Mouse (Mus musculus): ENCODE measurements around the gene Camta1. TPM values are rescaled to one million over a fixed set of nuclear protein-coding genes. Genes with fewer than 3 reads are reported as not detected.

The Camta1 gene
- polyA plus RNA-seq, 1 experiment from 2014 or later, result 137 TPM

- no peak overlapping the region for H3K9ac ChIP-seq (ENCODE audit: low read depth, low read length)
- no peak for ATAC-seq (replicated peaks; ENCODE audit: insufficient number of reproducible peaks, low FRiP score, low TSS enrichment)
- no peaks in the 10 kb centered on the region; the same call in 1 of the 2 replicates for H3K4me1 ChIP-seq (ENCODE audit: control insufficient read depth, insufficient read depth, low read length)
- no peak overlapping the region for H3K4me3 ChIP-seq (ENCODE audit: low read depth, low read length)
- WGBS (ENCODE audit: insufficient replicate concordance), result 72% methylated on average over 10 of the region's 10 CpGs
- no peaks in the 10 kb centered on the region for H3K36me3 ChIP-seq (ENCODE audit: control insufficient read depth, insufficient read depth, low read length)
- H3K27ac ChIP-seq (ENCODE audit: low read depth, low read length), result no peak overlapping the region
- no peak overlapping the region for H3K4me2 ChIP-seq
- no peaks in the 10 kb centered on the region for H3K27me3 ChIP-seq (ENCODE audit: control insufficient read depth, insufficient read depth, low read length)
- no peaks in the 10 kb centered on the region for H3K9me3 ChIP-seq (replicated peaks; ENCODE audit: control insufficient read depth, low read length)
Observed at GRCm38 (mm10) chr4:151732668-151733067, 129.0 kb downstream of the Camta1 start.

DNA sequence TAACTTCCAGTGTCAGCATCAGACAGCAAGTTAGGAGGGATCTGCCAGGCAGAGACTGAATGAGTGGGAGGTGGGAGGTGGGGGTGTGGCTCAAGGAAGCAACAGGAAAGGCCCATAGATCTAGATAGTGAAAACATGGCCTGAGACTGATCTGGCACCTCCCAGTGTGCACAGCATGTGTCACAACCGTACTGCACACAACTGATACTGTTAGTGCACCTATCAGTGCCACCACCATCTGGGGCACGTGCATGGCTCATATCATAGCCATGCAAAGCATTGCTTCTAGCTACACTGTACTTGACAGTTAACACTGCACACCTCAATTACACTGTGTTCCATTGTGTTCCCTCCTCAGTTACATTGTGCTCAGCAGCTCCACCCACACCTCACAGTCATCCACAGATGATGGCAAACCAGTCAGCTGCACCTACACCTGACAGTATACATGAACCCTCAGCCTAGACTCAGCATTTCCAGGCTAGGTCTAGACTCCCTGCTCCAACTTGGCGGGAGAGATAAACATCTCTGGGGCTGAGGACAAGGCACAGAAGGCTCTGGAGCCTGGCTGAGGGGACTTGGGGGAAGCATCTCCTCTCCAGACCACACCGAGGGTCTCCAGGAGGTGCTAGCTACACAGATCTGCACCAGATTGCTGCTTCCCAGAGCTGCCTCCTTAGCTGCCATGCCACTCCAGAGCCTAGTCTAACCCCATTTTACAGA, 131.5 kb downstream of the Camta1 start:
- H3K27ac ChIP-seq (ENCODE audit: low read depth, low read length), result no peak overlapping the region
- no peaks in the 10 kb centered on the region; the same call in 1 of the 2 replicates for H3K4me1 ChIP-seq (ENCODE audit: control insufficient read depth, insufficient read depth, low read length)
- H3K36me3 ChIP-seq (ENCODE audit: control insufficient read depth, insufficient read depth, low read length), result no peaks in the 10 kb centered on the region
- no peaks in the 10 kb centered on the region for H3K9me3 ChIP-seq (replicated peaks; ENCODE audit: control insufficient read depth, low read length)
- H3K9ac ChIP-seq (ENCODE audit: low read depth, low read length), result no peak overlapping the region
- no peaks in the 10 kb centered on the region for H3K27me3 ChIP-seq (ENCODE audit: control insufficient read depth, insufficient read depth, low read length)
- no peak overlapping the region for H3K4me3 ChIP-seq (ENCODE audit: low read depth, low read length)
- H3K4me2 ChIP-seq, result no peak overlapping the region
- 0 out of 2 replicates have a peak, but pooled peaks have one; percentile 32 for ATAC-seq (replicated peaks; ENCODE audit: insufficient number of reproducible peaks, low FRiP score, low TSS enrichment)
- 57% methylated on average over 4 of the region's 4 CpGs for WGBS (ENCODE audit: insufficient replicate concordance)

- H3K9ac ChIP-seq (ENCODE audit: low read depth, low read length), result no peak overlapping the region
- no peaks in the 10 kb centered on the region for H3K9me3 ChIP-seq (replicated peaks; ENCODE audit: control insufficient read depth, low read length)
- ATAC-seq (replicated peaks; ENCODE audit: insufficient number of reproducible peaks, low FRiP score, low TSS enrichment), result no peak
- no peaks in the 10 kb centered on the region; the same call in 1 of the 2 replicates for H3K4me1 ChIP-seq (ENCODE audit: control insufficient read depth, insufficient read depth, low read length)
- no peak overlapping the region for H3K4me2 ChIP-seq
- no peaks in the 10 kb centered on the region for H3K27me3 ChIP-seq (ENCODE audit: control insufficient read depth, insufficient read depth, low read length)
- H3K27ac ChIP-seq (ENCODE audit: low read depth, low read length), result no peak overlapping the region
- H3K36me3 ChIP-seq (ENCODE audit: control insufficient read depth, insufficient read depth, low read length), result no peaks in the 10 kb centered on the region
- H3K4me3 ChIP-seq (ENCODE audit: low read depth, low read length), result no peak overlapping the region
- 66% methylated on average over 4 of the region's 4 CpGs for WGBS (ENCODE audit: insufficient replicate concordance)
Observed at GRCm38 (mm10) chr4:151729116-151729515, 132.6 kb downstream of the Camta1 start.

DNA sequence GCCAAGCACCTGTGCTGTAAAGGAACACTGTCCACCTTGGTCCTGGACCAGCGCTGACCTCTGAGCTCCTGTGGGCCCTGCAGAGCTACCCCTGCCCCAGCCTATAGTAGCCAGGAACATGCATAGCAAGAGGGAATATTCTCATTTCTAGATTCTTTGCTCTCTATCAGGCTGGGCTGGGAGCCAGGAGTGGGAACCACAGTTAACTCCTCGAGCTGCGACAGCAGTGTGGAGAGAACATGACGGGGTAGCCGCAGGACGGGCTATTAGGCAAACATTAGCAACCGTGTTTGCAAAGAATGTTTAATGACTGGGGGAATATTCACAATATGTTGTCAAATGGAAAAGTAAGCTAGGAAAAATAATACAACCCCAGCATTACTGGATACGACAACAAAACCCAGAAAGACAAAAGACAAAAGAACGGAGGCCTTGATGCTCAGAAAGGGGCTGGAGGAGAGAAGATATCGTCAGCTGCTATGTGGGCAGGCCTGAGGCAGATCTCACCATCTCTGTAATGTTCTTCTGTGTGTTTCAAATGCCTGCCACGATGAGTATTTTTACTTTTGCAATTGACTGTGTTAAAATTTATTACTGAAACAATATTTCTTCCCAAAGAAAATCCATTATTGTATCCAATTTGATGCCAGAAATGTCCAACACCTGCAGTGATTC, 133.1 kb downstream of the Camta1 start:
- no peak overlapping the region for H3K27ac ChIP-seq (ENCODE audit: low read depth, low read length)
- H3K9me3 ChIP-seq (replicated peaks; ENCODE audit: control insufficient read depth, low read length), result no peaks in the 10 kb centered on the region
- H3K27me3 ChIP-seq (ENCODE audit: control insufficient read depth, insufficient read depth, low read length), result no peaks in the 10 kb centered on the region
- no peak overlapping the region for H3K4me2 ChIP-seq
- ATAC-seq (replicated peaks; ENCODE audit: insufficient number of reproducible peaks, low FRiP score, low TSS enrichment), result no peak
- H3K4me3 ChIP-seq (ENCODE audit: low read depth, low read length), result no peak overlapping the region
- no peak overlapping the region for H3K9ac ChIP-seq (ENCODE audit: low read depth, low read length)
- 83% methylated on average over 11 of the region's 11 CpGs for WGBS (ENCODE audit: insufficient replicate concordance)
- no peaks in the 10 kb centered on the region for H3K36me3 ChIP-seq (ENCODE audit: control insufficient read depth, insufficient read depth, low read length)
- H3K4me1 ChIP-seq (ENCODE audit: control insufficient read depth, insufficient read depth, low read length), result no peaks in the 10 kb centered on the region; the same call in 1 of the 2 replicates

- H3K4me2 ChIP-seq, result no peak overlapping the region
- ATAC-seq (replicated peaks; ENCODE audit: insufficient number of reproducible peaks, low FRiP score, low TSS enrichment), result no peak
- H3K36me3 ChIP-seq (ENCODE audit: control insufficient read depth, insufficient read depth, low read length), result no peaks in the 10 kb centered on the region
- WGBS (ENCODE audit: insufficient replicate concordance), result 61% methylated on average over 2 of the region's 2 CpGs
- no peak overlapping the region for H3K4me3 ChIP-seq (ENCODE audit: low read depth, low read length)
- no peak overlapping the region for H3K9ac ChIP-seq (ENCODE audit: low read depth, low read length)
- H3K9me3 ChIP-seq (replicated peaks; ENCODE audit: control insufficient read depth, low read length), result no peaks in the 10 kb centered on the region
- H3K4me1 ChIP-seq (ENCODE audit: control insufficient read depth, insufficient read depth, low read length), result no peaks in the 10 kb centered on the region; the same call in 1 of the 2 replicates
- no peaks in the 10 kb centered on the region for H3K27me3 ChIP-seq (ENCODE audit: control insufficient read depth, insufficient read depth, low read length)
- H3K27ac ChIP-seq (ENCODE audit: low read depth, low read length), result no peak overlapping the region
Observed at GRCm38 (mm10) chr4:151726396-151726795, 135.3 kb downstream of the Camta1 start.

- Histone ChIP-seq H3K27ac (ENCODE audit: low read depth, low read length) (no peak overlapping the region), H3K36me3 (ENCODE audit: control insufficient read depth, insufficient read depth, low read length) (no peaks in the 10 kb centered on the region), H3K4me1 (ENCODE audit: control insufficient read depth, insufficient read depth, low read length) (peaks cover 1% of the 10 kb centered on the region; the same call in 1 of the 2 replicates), H3K4me2 (no peak overlapping the region), H3K9me3 (replicated peaks; ENCODE audit: control insufficient read depth, low read length) (no peaks in the 10 kb centered on the region), H3K4me3 (ENCODE audit: low read depth, low read length) (no peak overlapping the region), H3K9ac (ENCODE audit: low read depth, low read length) (no peak overlapping the region), H3K27me3 (ENCODE audit: control insufficient read depth, insufficient read depth, low read length) (no peaks in the 10 kb centered on the region)
- ATAC-seq (replicated peaks; ENCODE audit: insufficient number of reproducible peaks, low FRiP score, low TSS enrichment), result no peak
Observed at GRCm38 (mm10) chr4:151724897-151725296, 136.8 kb downstream of the Camta1 start.

GRCm38 (mm10) chr4:151720722-151721467, 140.8 kb downstream of the Camta1 start:
- no peak overlapping the region for H3K4me2 ChIP-seq

GRCm38 (mm10) chr4:151718866-151719475, 142.7 kb downstream of the Camta1 start:
- H3K4me3 ChIP-seq (ENCODE audit: low read depth, low read length), result no peak overlapping the region
- 45% methylated on average over 21 of the region's 21 CpGs for whole genome bisulfite sequencing (ENCODE audit: insufficient replicate concordance)
- H3K9ac ChIP-seq (ENCODE audit: low read depth, low read length), result no peak overlapping the region
- peaks cover 12% of the 10 kb centered on the region; the same call in 1 of the 2 replicates for H3K4me1 ChIP-seq (ENCODE audit: control insufficient read depth, insufficient read depth, low read length)
- no peak overlapping the region for H3K4me2 ChIP-seq
- H3K27me3 ChIP-seq (ENCODE audit: control insufficient read depth, insufficient read depth, low read length), result no peaks in the 10 kb centered on the region
- H3K36me3 ChIP-seq (ENCODE audit: control insufficient read depth, insufficient read depth, low read length), result no peaks in the 10 kb centered on the region
- ATAC-seq (replicated peaks; ENCODE audit: insufficient number of reproducible peaks, low FRiP score, low TSS enrichment), result no peak
- H3K9me3 ChIP-seq (replicated peaks; ENCODE audit: control insufficient read depth, low read length), result no peaks in the 10 kb centered on the region
- H3K27ac ChIP-seq (ENCODE audit: low read depth, low read length), result no peak overlapping the region

More at GRCm38 (mm10) chr4:151720722-151721467, 140.8 kb downstream of the Camta1 start:
- Histone ChIP-seq H3K27ac (ENCODE audit: low read depth, low read length) (no peak overlapping the region), H3K27me3 (ENCODE audit: control insufficient read depth, insufficient read depth, low read length) (no peaks in the 10 kb centered on the region), H3K4me1 (ENCODE audit: control insufficient read depth, insufficient read depth, low read length) (peaks cover 12% of the 10 kb centered on the region; the same call in 1 of the 2 replicates), H3K4me3 (ENCODE audit: low read depth, low read length) (no peak overlapping the region), H3K9me3 (replicated peaks; ENCODE audit: control insufficient read depth, low read length) (no peaks in the 10 kb centered on the region), H3K36me3 (ENCODE audit: control insufficient read depth, insufficient read depth, low read length) (no peaks in the 10 kb centered on the region), H3K9ac (ENCODE audit: low read depth, low read length) (no peak overlapping the region)
- WGBS (ENCODE audit: insufficient replicate concordance), result 72% methylated on average over 15 of the region's 15 CpGs
- ATAC-seq (replicated peaks; ENCODE audit: insufficient number of reproducible peaks, low FRiP score, low TSS enrichment), result no peak
